Mouse (Mus musculus) MEL (cell line): ENCODE measurements around the gene Ablim2. TPM values are rescaled to one million over a fixed set of nuclear protein-coding genes. Genes with fewer than 3 reads are reported as not detected.

Experiments used
- DNase-seq: peaks from one replicate; pipeline ENCODE4 v3.0.0; 2011; ENCODE audit warnings: low read depth, low spot score
- H3K27ac ChIP-seq: 2 replicates; pipeline ENCODE4 v1.5.1; 2012; ENCODE audit warnings: low read depth, mild to moderate bottlenecking, control low read depth, low read length, moderate library complexity; ENCODE audit not compliant: control insufficient read depth
- H3K27me3 ChIP-seq, 2 experiments: fragments of 150-350 bp in 1 of 2; sonication (generic) in 1 of 2; 2 replicates each; pipeline ENCODE4 v1.6.1; 2012; ENCODE audit warnings: low read length in 2 of 2, mild to moderate bottlenecking in 2 of 2, improper control_type of control experiment in 1 of 2, moderate library complexity in 1 of 2; ENCODE audit not compliant: insufficient read depth in 2 of 2, control insufficient read depth in 1 of 2
- H3K36me3 ChIP-seq, 2 experiments: 2 replicates each; pipeline ENCODE4 v1.6.1; 2012 to 2014; ENCODE audit warnings: low read length in 2 of 2, improper control_type of control experiment in 1 of 2, inconsistent platforms in 1 of 2, mild to moderate bottlenecking in 1 of 2; ENCODE audit not compliant: insufficient read depth in 2 of 2, control insufficient read depth in 1 of 2
- H3K4me1 ChIP-seq, 2 experiments: fragments of 150-350 bp in 1 of 2; sonication (generic) in 1 of 2; 2 replicates each; pipeline ENCODE4 v1.6.1; 2012; ENCODE audit warnings: low read length in 2 of 2, improper control_type of control experiment in 1 of 2, mild to moderate bottlenecking in 1 of 2; ENCODE audit not compliant: insufficient read depth in 2 of 2, control insufficient read depth in 1 of 2
- H3K4me3 ChIP-seq, 2 experiments: fragments of 150-350 bp in 1 of 2; sonication (generic) in 1 of 2; 2 replicates each; pipeline ENCODE4 v1.5.1; 2012; ENCODE audit warnings: low read depth in 2 of 2, low read length in 2 of 2, mild to moderate bottlenecking in 2 of 2, moderate library complexity in 2 of 2, control low read depth in 1 of 2, improper control_type of control experiment in 1 of 2; ENCODE audit not compliant: control insufficient read depth in 1 of 2, insufficient read depth in 1 of 2
- H3K79me2 ChIP-seq: 2 replicates; pipeline ENCODE4 v1.6.1; 2012; ENCODE audit warnings: mild to moderate bottlenecking, low read length, moderate library complexity; ENCODE audit not compliant: control insufficient read depth, poor library complexity, insufficient read depth
- H3K9ac ChIP-seq: 2 replicates; pipeline ENCODE4 v1.6.1; 2012; ENCODE audit warnings: low read depth, mild to moderate bottlenecking, control low read depth, low read length, moderate library complexity; ENCODE audit not compliant: control insufficient read depth, poor library complexity, severe bottlenecking
- H3K9me3 ChIP-seq: fragments of 150-350 bp; sonication (generic); replicated peaks from 2 replicates; pipeline ENCODE4 v1.6.1; 2012; ENCODE audit warnings: mild to moderate bottlenecking, low read length, improper control_type of control experiment, moderate library complexity; ENCODE audit not compliant: insufficient read depth
- BHLHE40 ChIP-seq: IDR thresholded peaks from 2 replicates; pipeline ENCODE4 v1.6.1; 2012; ENCODE audit warnings: low read depth, mild to moderate bottlenecking, inconsistent platforms, low read length, improper control_type of control experiment, borderline replicate concordance
- CHD1 ChIP-seq: IDR thresholded peaks from 2 replicates; pipeline ENCODE4 v1.6.1; 2012; ENCODE audit warnings: low read depth, mild to moderate bottlenecking, inconsistent platforms, low read length, improper control_type of control experiment
- CHD2 ChIP-seq: IDR thresholded peaks from 2 replicates; pipeline ENCODE4 v1.6.1; 2011; ENCODE audit warnings: low read length, improper control_type of control experiment
- ELF1 ChIP-seq: IDR thresholded peaks from 2 replicates; pipeline ENCODE4 v1.6.1; 2014; ENCODE audit warnings: low read depth, mild to moderate bottlenecking, inconsistent platforms, low read length, improper control_type of control experiment, moderate library complexity
- EP300 ChIP-seq, 2 experiments: IDR thresholded peaks; 2 replicates each; pipeline ENCODE4 v1.6.1; 2011; ENCODE audit warnings: improper control_type of control experiment in 2 of 2, low read length in 2 of 2, low read depth in 1 of 2, mild to moderate bottlenecking in 1 of 2
- HCFC1 ChIP-seq: IDR thresholded peaks from 2 replicates; pipeline ENCODE4 v1.6.1; 2012; ENCODE audit warnings: low read depth, mild to moderate bottlenecking, inconsistent platforms, low read length, improper control_type of control experiment, moderate library complexity
- JUND ChIP-seq: IDR thresholded peaks from 2 replicates; pipeline ENCODE4 v1.6.1; 2011; ENCODE audit warnings: low read depth, mild to moderate bottlenecking, improper control_type of control experiment, low read length
- KAT2A ChIP-seq: conservative IDR thresholded peaks from 2 replicates; pipeline ENCODE4 v1.6.1; 2012; ENCODE audit warnings: low read depth, low read length, improper control_type of control experiment, inconsistent platforms
- MAFK ChIP-seq: IDR thresholded peaks from 2 replicates; pipeline ENCODE4 v1.6.1; 2011; ENCODE audit warnings: low read depth, mild to moderate bottlenecking, low read length, improper control_type of control experiment, borderline replicate concordance
- MAZ ChIP-seq: IDR thresholded peaks from 2 replicates; pipeline ENCODE4 v1.6.1; 2012; ENCODE audit warnings: low read depth, mild to moderate bottlenecking, inconsistent platforms, low read length, improper control_type of control experiment
- MEF2A ChIP-seq: IDR thresholded peaks from 2 replicates; pipeline ENCODE4 v1.6.1; 2014; ENCODE audit warnings: low read depth, mild to moderate bottlenecking, inconsistent platforms, low read length, improper control_type of control experiment; ENCODE audit not compliant: poor library complexity, insufficient replicate concordance, severe bottlenecking; ENCODE audit errors: extremely low read depth
- MYC ChIP-seq: IDR thresholded peaks from 2 replicates; pipeline ENCODE4 v1.6.1; 2011; ENCODE audit warnings: low read depth, mild to moderate bottlenecking, low read length, improper control_type of control experiment, moderate library complexity
- NRF1 ChIP-seq: IDR thresholded peaks from 2 replicates; pipeline ENCODE4 v1.6.1; 2014; ENCODE audit warnings: low read depth, mild to moderate bottlenecking, inconsistent platforms, low read length, improper control_type of control experiment, moderate library complexity; ENCODE audit not compliant: poor library complexity, insufficient read depth, severe bottlenecking
- POLR2A ChIP-seq, 2 experiments: IDR thresholded peaks; 2 replicates each; pipeline ENCODE4 v1.6.1; 2011 to 2012; ENCODE audit warnings: low read length in 2 of 2, mild to moderate bottlenecking in 2 of 2, control low read depth in 1 of 2, improper control_type of control experiment in 1 of 2, low read depth in 1 of 2, moderate library complexity in 1 of 2; ENCODE audit not compliant: control insufficient read depth in 1 of 2, insufficient read depth in 1 of 2, poor library complexity in 1 of 2
- POLR2AphosphoS2 ChIP-seq: IDR thresholded peaks from 2 replicates; pipeline ENCODE4 v1.6.1; 2011; ENCODE audit warnings: low read length, improper control_type of control experiment
- POLR2AphosphoS5 ChIP-seq: IDR thresholded peaks from 2 replicates; pipeline ENCODE4 v1.6.1; 2012; ENCODE audit warnings: low read depth, borderline replicate concordance, mild to moderate bottlenecking, inconsistent platforms, low read length, moderate library complexity, mixed read lengths
- RAD21 ChIP-seq: IDR thresholded peaks from 2 replicates; pipeline ENCODE4 v1.6.1; 2011; ENCODE audit warnings: mild to moderate bottlenecking, low read depth, low read length, improper control_type of control experiment
- SMC3 ChIP-seq: IDR thresholded peaks from 2 replicates; pipeline ENCODE4 v1.6.1; 2011; ENCODE audit warnings: low read depth, low read length, improper control_type of control experiment
- TAL1 ChIP-seq: IDR thresholded peaks from 2 replicates; pipeline ENCODE4 v1.6.1; 2012; ENCODE audit warnings: mild to moderate bottlenecking, inconsistent platforms, low read length, moderate library complexity, mixed read lengths
- TBP ChIP-seq: IDR thresholded peaks from 2 replicates; pipeline ENCODE4 v1.8.0; 2011; ENCODE audit warnings: low read depth, low read length, improper control_type of control experiment
- UBTF ChIP-seq: IDR thresholded peaks from 2 replicates; pipeline ENCODE4 v1.6.1; 2012; ENCODE audit warnings: low read depth, mild to moderate bottlenecking, inconsistent platforms, low read length, improper control_type of control experiment, moderate library complexity, borderline replicate concordance; ENCODE audit not compliant: insufficient read depth
- USF1 ChIP-seq: IDR thresholded peaks from 2 replicates; pipeline ENCODE4 v1.6.1; 2014; ENCODE audit warnings: low read depth, mild to moderate bottlenecking, inconsistent platforms, low read length, improper control_type of control experiment, moderate library complexity
- ZC3H11A ChIP-seq: IDR thresholded peaks from 2 replicates; pipeline ENCODE4 v1.6.1; 2012; ENCODE audit warnings: low read depth, mild to moderate bottlenecking, inconsistent platforms, low read length, improper control_type of control experiment
- ZKSCAN1 ChIP-seq: IDR thresholded peaks from 2 replicates; pipeline ENCODE4 v1.6.1; 2012; ENCODE audit warnings: low read depth, mild to moderate bottlenecking, inconsistent platforms, low read length, improper control_type of control experiment, moderate library complexity
- ZMIZ1 ChIP-seq: IDR thresholded peaks from 2 replicates; pipeline ENCODE4 v1.6.1; 2012; ENCODE audit warnings: low read depth, mild to moderate bottlenecking, inconsistent platforms, low read length, improper control_type of control experiment, moderate library complexity
- polyA plus RNA-seq, 2 experiments: library from polyadenylated mRNA; stranded (reverse) in 1 of 2; unstranded in 1 of 2; fragments of >175 nt in 1 of 2; fragments of >200 nt in 1 of 2; gene quantifications; 2 replicates each; pipeline versions ENCODE4 v1.2.1 to v1.2.4; 2012; ENCODE audit warnings: low replicate concordance in 2 of 2, low read depth in 1 of 2; ENCODE audit not compliant: insufficient read length in 2 of 2, insufficient read depth in 1 of 2, missing spikeins in 1 of 2
- total RNA-seq: library from RNA; depleted of rRNA; stranded (reverse); fragments of 300-350 nt; gene quantifications from 2 replicates; pipeline ENCODE4 v1.2.3, GENCODE M21; 2012

Gene Ablim2
- total and polyA plus RNA-seq, 3 experiments: not detected

DNA sequence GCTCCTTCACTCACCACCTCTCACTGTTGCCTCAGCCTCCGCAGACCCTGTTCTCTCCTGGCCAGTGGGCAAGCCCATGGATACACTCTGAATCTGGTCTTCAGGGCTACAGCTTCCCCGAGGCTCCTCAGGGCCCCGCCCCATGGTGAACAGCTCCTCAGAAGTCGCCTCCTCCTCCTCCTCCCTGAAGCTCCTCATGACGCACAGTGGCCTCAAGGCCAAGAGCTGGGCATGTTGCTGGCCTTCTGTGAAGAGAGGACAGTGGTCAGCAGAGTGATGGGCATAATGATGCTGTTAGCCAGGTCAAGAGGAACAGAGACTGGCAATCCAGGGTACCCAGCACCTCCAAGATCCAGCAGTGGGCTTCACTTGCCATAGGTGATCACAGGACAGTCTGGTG lies 33.8 kb upstream of the Ablim2 start:
- H3K9me3 ChIP-seq: no peaks in the 10 kb centered on the region; the same call in 1 of the 2 replicates
- H3K27me3 ChIP-seq: no peaks in the 10 kb centered on the region
- no peaks in the 10 kb centered on the region for H3K79me2 ChIP-seq
- DNase-seq: no peak
- H3K27ac ChIP-seq: no peak overlapping the region
- no peak for TF ChIP-seq ELF1
- no peak for TF ChIP-seq CHD1
- TF ChIP-seq SMC3: no peak
- no peak for TF ChIP-seq MYC
- TF ChIP-seq MAZ: no peak
- TF ChIP-seq MAFK: no peak
- TF ChIP-seq CHD2: no peak
- no peak for TF ChIP-seq ZKSCAN1
- no peak for TF ChIP-seq TBP
- no peak for TF ChIP-seq EP300 (IDR thresholded peaks at IDR 0.05; ENCODE audit: low read depth in 1 of 2, low read length in 2 of 2)
- TF ChIP-seq BHLHE40: no peak
- TF ChIP-seq POLR2AphosphoS5: no peak
- TF ChIP-seq TAL1: no peak
- no peak for TF ChIP-seq ZC3H11A
- no peak for TF ChIP-seq UBTF
- no peak for TF ChIP-seq MEF2A
- no peak for TF ChIP-seq RAD21
- no peak for TF ChIP-seq POLR2A (IDR thresholded peaks at IDR 0.05; ENCODE audit: control insufficient read depth in 1 of 2, insufficient read depth in 1 of 2, low read depth in 1 of 2, low read length in 2 of 2, poor library complexity in 1 of 2)
- no peak for TF ChIP-seq HCFC1
- H3K4me3 ChIP-seq: no peak overlapping the region
- H3K36me3 ChIP-seq: no peaks in the 10 kb centered on the region
- no peaks in the 10 kb centered on the region for H3K4me1 ChIP-seq
- H3K9ac ChIP-seq: no peak overlapping the region

- Histone ChIP-seq H3K9me3 (no peaks in the 10 kb centered on the region), H3K27ac (no peak overlapping the region), H3K4me1 (no peaks in the 10 kb centered on the region), H3K79me2 (no peaks in the 10 kb centered on the region), H3K27me3 (no peaks in the 10 kb centered on the region), H3K9ac (no peak overlapping the region)
- DNase-seq: no peak
- no peak for TF ChIP-seq CHD2
- TF ChIP-seq POLR2AphosphoS2: no peak
- TF ChIP-seq POLR2AphosphoS5: no peak
- TF ChIP-seq JUND: no peak
- TF ChIP-seq KAT2A: no peak
- no peak for TF ChIP-seq TAL1
- TF ChIP-seq USF1: no peak
- TF ChIP-seq ZMIZ1: no peak
- no peak for TF ChIP-seq ZKSCAN1
- no peak for TF ChIP-seq NRF1
- no peak for TF ChIP-seq MEF2A
- TF ChIP-seq TBP: no peak
- TF ChIP-seq, all 39 proteins: peak for 0
- Histone ChIP-seq H3K4me3 (no peak overlapping the region), H3K36me3 (no peaks in the 10 kb centered on the region)
These were observed 31.8 kb upstream of the Ablim2 start for GRCm38 (mm10) chr5:35725840-35726239.
